Mouse (Mus musculus): ENCODE results near the gene Shank2. TPM values are rescaled to one million over a fixed set of nuclear protein-coding genes. Genes with fewer than 3 reads are reported as not detected.

Gene Shank2
- total RNA-seq, 2 experiments from 2014 or later = 0.08 to 0.14 TPM

DNA sequence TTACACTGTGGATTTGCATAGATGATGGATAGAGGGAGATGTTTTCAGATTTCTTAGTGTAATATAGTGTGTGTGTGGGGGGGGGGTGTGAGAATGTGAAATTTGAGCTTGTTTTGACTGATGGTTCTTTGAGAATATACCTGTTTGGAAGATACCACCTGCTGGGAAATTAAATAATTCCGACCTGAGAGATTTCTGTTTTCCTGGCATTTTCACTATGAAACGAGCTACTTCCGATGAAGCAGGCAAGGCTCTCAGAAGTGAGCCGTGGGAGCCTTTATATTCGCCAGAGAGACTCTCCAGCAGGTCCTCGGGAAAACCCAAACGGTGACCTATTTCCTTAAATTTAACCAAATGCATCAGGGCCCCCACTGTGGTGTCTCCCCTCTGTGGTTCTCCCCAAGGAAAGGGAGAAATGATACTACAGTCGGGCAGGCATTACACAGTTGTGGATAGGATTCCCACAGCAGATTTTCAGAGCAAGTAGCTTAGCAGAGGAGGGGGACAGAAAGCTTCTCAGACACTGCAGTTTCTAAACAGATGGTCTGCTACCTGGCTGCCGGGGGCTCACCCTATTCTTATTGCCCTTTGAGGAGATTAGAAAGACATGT, 131.8 kb downstream of the Shank2 start:
- intact Hi-C loops (cut with DNase I) = no loop called here
- TF ChIP-seq CTCF (IDR thresholded peaks at IDR 0.05) = no peak
- H3K4me3 ChIP-seq = no peak overlapping the region
- H3K27ac ChIP-seq = no peak overlapping the region
- no peak for DNase-seq

DNA sequence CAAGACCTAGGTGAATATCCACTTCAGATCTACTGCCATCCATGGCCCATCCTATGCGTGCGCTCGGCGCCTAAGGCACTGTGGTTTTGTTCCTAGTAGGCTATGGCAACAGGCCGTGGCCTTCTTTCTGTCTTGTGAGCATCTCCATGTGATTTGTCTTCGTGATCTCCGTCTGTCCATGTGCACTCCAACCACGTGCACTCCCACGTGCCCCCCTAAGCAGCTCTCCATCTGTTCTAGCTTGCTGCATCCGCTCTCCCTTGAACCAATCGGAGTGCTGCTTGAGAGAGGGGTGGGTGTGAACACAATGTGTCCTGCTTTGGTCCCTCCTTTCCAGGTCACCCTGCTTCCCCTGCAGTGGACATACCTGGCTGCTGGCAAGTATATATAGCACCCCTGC, 133.0 kb downstream of the Shank2 start:
- intact Hi-C loops (cut with DNase I) = no loop called here
- H3K4me3 ChIP-seq = no peak overlapping the region
- no peak for TF ChIP-seq CTCF (IDR thresholded peaks at IDR 0.05)
- no peak overlapping the region for H3K27ac ChIP-seq
- no peak for DNase-seq

GRCm38 (mm10) chr7:144137827-144138226, 136.1 kb downstream of the Shank2 start:
- Histone ChIP-seq H3K4me3 (no peak overlapping the region), H3K27ac (no peak overlapping the region)
- no peak for TF ChIP-seq CTCF (IDR thresholded peaks at IDR 0.05)
- intact Hi-C loops (cut with DNase I) = no loop called here
- DNase-seq = no peak

GRCm38 (mm10) chr7:144138476-144138875, 136.7 kb downstream of the Shank2 start:
- Histone ChIP-seq H3K4me3 (no peak overlapping the region), H3K27ac (no peak overlapping the region)
- no peak for DNase-seq
- no peak for TF ChIP-seq CTCF (IDR thresholded peaks at IDR 0.05)
- intact Hi-C loops (cut with DNase I) = no loop called here

GRCm38 (mm10) chr7:144139691-144140090, 138.0 kb downstream of the Shank2 start:
- intact Hi-C loops (cut with DNase I) = no loop called here
- TF ChIP-seq CTCF (IDR thresholded peaks at IDR 0.05) = no peak
- H3K4me3 ChIP-seq = no peak overlapping the region
- H3K27ac ChIP-seq = no peak overlapping the region
- no peak for DNase-seq

DNA sequence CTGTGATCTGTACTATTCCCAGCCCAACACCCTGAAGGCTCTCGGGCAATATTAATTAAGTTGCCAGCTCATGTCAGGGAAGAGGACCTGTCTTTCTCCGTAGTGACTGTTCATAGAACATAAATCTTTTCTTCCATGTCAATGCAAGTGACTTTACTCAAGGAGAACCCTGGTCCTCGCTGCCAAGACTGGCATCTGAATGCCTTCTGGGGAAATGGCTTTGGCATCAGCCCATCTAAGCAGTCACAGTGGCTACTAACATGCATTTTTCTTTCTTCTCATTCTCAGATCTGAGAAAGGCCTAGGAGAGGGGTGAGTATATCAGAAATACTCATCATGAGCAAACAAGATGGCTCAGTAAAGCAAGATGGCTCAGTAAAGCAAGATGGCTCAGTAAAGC, 138.7 kb downstream of the Shank2 start:
- TF ChIP-seq CTCF (IDR thresholded peaks at IDR 0.05) = no peak
- intact Hi-C loops (cut with DNase I) = no loop called here
- no peak for DNase-seq
- Histone ChIP-seq H3K4me3 (no peak overlapping the region), H3K27ac (no peak overlapping the region)

GRCm38 (mm10) chr7:144142036-144142435, 140.3 kb downstream of the Shank2 start:
- no peak overlapping the region for H3K27ac ChIP-seq
- no peak for TF ChIP-seq CTCF (IDR thresholded peaks at IDR 0.05)
- intact Hi-C loops (cut with DNase I) = no loop called here
- DNase-seq = no peak
- H3K4me3 ChIP-seq = no peak overlapping the region

GRCm38 (mm10) chr7:144143941-144144340, 142.2 kb downstream of the Shank2 start:
- TF ChIP-seq CTCF (IDR thresholded peaks at IDR 0.05) = no peak
- intact Hi-C loops (cut with DNase I) = no loop called here
- DNase-seq = no peak
- Histone ChIP-seq H3K4me3 (no peak overlapping the region), H3K27ac (no peak overlapping the region)

DNA sequence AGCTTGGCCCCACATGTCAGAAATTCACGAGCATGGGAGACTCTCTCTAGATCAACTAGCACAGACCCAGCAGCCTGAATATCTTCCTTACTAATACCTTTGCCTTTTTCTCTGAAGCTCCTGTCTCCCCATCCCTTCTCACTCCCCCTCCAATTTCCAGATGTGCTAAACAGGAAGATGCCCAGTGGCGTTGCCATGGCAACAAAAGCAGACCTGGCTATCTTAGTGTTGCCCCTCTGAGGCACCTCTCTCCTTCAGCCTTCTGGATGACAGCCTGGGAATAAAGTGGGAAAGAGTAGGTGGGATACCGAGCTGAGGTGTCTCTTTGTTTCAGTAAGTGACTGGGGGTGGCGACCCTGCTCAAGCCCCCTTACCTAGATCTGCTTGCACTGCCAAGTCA, 146.4 kb downstream of the Shank2 start:
- no peak overlapping the region for H3K4me3 ChIP-seq
- H3K27ac ChIP-seq = no peak overlapping the region
- intact Hi-C loops (cut with DNase I) = no loop called here
- no peak for TF ChIP-seq CTCF (IDR thresholded peaks at IDR 0.05)
- DNase-seq = no peak

DNA sequence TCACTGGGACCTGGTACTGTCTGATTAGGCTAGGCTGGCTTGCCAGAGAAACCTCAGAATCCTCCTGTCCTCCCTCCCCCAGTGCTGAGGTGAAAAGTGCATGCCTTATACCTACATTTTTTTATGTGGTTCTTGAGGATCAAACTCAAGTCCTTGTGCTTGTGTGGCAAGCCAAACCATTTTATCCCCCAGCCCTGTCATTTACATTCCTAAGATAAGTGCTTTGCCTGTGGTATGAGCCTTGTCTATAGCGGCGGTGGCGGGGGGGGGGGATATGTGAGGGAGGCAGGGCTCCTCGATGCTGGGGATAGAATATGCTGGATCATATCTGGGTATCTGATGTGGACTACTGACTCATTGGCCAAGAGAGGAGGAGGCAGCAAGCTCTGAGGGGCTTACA, 151.4 kb downstream of the Shank2 start:
- Histone ChIP-seq H3K4me3 (no peak overlapping the region), H3K27ac (no peak overlapping the region)
- DNase-seq = no peak
- no peak for TF ChIP-seq CTCF (IDR thresholded peaks at IDR 0.05)
- intact Hi-C loops (cut with DNase I) = no loop called here

DNA sequence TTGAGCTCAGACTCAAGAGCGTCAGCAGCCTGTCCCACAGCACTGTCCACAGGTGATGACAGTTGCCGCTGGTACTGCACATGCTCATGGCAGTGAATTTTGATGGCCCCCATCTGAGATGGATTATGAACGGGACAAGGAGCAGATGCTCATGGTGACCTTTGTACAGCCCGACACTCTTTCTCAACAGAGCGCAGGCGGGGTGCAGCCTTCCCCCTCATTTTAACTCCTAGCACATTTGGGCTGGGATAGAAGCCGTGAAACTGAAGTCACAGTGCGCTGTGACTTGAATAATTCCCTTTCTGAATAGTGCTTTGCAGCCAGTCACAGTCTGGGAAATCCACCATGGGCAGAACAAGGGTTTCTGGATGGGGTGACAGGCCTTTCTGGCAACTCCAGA, 152.0 kb downstream of the Shank2 start:
- DNase-seq = no peak
- intact Hi-C loops (cut with DNase I) = no loop called here
- no peak overlapping the region for H3K27ac ChIP-seq
- no peak overlapping the region for H3K4me3 ChIP-seq
- no peak for TF ChIP-seq CTCF (IDR thresholded peaks at IDR 0.05)

- intact Hi-C loops (cut with DNase I) = no loop called here
- H3K4me3 ChIP-seq = no peak overlapping the region
- no peak for DNase-seq
- no peak overlapping the region for H3K27ac ChIP-seq
- no peak for TF ChIP-seq CTCF (IDR thresholded peaks at IDR 0.05)
Observed at GRCm38 (mm10) chr7:144157936-144158335, 156.2 kb downstream of the Shank2 start.

DNA sequence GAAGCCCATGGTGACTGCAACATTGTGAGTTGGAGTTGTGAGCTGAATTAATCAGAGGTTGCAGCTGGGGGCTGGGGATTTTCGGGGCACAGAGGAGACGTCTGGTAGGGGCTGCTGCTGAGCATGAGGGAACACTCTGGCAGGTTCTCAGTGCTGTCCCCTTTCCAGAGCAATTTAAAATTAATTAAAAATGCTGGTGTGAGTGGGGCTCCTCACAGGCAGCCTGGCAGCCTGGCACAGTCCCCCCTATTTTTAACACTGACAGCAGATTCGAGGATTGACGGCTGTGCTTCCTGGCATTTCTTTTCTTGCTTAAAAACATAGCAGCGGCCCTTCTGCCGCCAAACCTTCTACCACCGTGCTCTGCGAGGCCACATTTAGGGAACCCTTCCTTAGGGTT, 157.8 kb downstream of the Shank2 start:
- DNase-seq = no peak
- intact Hi-C loops (cut with DNase I) = no loop called here
- TF ChIP-seq CTCF (IDR thresholded peaks at IDR 0.05) = no peak
- no peak overlapping the region for H3K27ac ChIP-seq
- no peak overlapping the region for H3K4me3 ChIP-seq

GRCm38 (mm10) chr7:144160066-144160465, 158.3 kb downstream of the Shank2 start:
- intact Hi-C loops (cut with DNase I) = no loop called here
- Histone ChIP-seq H3K4me3 (no peak overlapping the region), H3K27ac (no peak overlapping the region)
- no peak for TF ChIP-seq CTCF (IDR thresholded peaks at IDR 0.05)
- DNase-seq = no peak
